Mouse (Mus musculus): ENCODE data around the gene Plekha6. TPM values are rescaled to one million over a fixed set of nuclear protein-coding genes. Genes with fewer than 3 reads are reported as not detected.

The Plekha6 gene
- polyA plus RNA-seq, 1 experiment from 2014 or later, result 19.8 TPM

DNA sequence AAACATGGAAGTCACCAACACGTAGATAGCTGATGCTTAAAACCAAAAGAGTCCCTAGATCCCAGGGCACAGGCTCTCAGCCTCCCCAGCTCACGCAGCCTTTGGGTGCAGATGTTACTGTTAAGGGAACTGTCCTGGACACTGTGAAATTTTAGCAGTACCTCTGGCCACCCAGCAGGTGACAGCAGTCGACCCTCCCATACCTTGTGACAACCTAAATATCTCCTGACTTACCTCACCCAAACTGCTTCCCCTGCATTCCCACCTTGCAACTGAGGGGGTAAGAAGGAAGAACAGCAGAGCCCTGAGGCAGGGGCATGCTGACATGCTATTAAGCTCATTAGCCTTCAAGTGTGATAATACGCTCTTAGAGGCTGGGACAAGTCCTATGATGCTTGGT is 147.2 kb downstream of the Plekha6 start:
- Histone ChIP-seq H3K27me3 (ENCODE audit: control insufficient read depth, insufficient read depth, low read length) (no peaks in the 10 kb centered on the region), H3K9ac (replicated peaks; ENCODE audit: low read depth, low read length) (no peak overlapping the region), H3K9me3 (ENCODE audit: control insufficient read depth, low read depth, low read length) (no peaks in the 10 kb centered on the region), H3K4me2 (replicated peaks; ENCODE audit: low read depth, low read length) (no peak overlapping the region), H3K4me1 (ENCODE audit: control insufficient read depth, insufficient read depth, low read length) (no peaks in the 10 kb centered on the region), H3K36me3 (ENCODE audit: control insufficient read depth, insufficient read depth, low read length) (no peaks in the 10 kb centered on the region), H3K27ac (ENCODE audit: low read length) (no peak overlapping the region), H3K4me3 (ENCODE audit: low read depth, low read length) (no peak overlapping the region)
- 70% methylated on average over 4 of the region's 4 CpGs for WGBS
- no peak for ATAC-seq (ENCODE audit: insufficient number of reproducible peaks, insufficient read depth, low FRiP score, low read depth)

DNA sequence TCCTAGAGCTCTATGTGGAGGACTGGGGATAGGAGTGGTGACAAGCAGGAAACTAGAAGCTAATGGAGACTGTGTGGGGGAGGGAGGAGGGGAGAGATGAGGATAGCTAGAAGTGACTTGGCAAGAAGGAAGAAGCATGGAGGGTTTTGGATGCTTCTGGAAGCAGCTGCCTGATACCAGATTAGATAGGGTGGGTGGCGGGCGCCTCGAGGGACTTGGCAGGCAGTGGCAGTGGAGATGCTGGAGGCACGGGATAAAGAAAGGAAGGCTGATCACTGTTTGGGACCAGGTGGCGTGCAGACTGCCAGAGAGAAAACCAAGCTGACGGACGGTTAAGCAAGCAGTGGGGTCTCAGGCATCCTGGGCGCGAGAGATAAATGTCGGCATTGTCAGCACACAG is 147.9 kb downstream of the Plekha6 start:
- Histone ChIP-seq H3K27ac (ENCODE audit: low read length) (no peak overlapping the region), H3K9ac (replicated peaks; ENCODE audit: low read depth, low read length) (no peak overlapping the region), H3K27me3 (ENCODE audit: control insufficient read depth, insufficient read depth, low read length) (no peaks in the 10 kb centered on the region), H3K36me3 (ENCODE audit: control insufficient read depth, insufficient read depth, low read length) (no peaks in the 10 kb centered on the region), H3K4me2 (replicated peaks; ENCODE audit: low read depth, low read length) (no peak overlapping the region), H3K9me3 (ENCODE audit: control insufficient read depth, low read depth, low read length) (no peaks in the 10 kb centered on the region), H3K4me1 (ENCODE audit: control insufficient read depth, insufficient read depth, low read length) (no peaks in the 10 kb centered on the region), H3K4me3 (ENCODE audit: low read depth, low read length) (no peak overlapping the region)
- ATAC-seq (ENCODE audit: insufficient number of reproducible peaks, insufficient read depth, low FRiP score, low read depth), result no peak
- WGBS, result 26% methylated on average over 10 of the region's 10 CpGs

DNA sequence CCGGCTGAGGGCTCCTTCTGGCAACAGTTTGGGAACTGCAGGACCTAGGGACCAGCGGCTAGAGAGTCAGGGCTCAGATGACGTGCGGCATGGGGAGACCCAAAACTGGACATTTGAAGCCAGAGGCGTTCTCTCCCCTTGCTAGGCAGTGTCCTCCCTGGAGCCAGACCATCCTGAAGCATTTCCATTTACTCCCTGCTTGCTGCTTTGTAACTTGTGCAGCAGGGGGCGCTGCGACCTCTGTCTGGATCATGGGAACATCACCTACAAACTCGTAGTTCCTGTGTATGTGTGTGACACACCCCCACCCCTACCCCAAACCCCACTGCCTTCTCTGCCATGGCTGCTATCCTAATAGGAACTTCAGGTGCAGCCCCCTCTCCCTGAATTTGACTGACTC is 150.4 kb downstream of the Plekha6 start:
- ATAC-seq (ENCODE audit: insufficient number of reproducible peaks, insufficient read depth, low FRiP score, low read depth), result no peak
- H3K4me3 ChIP-seq (ENCODE audit: low read depth, low read length), result no peak overlapping the region
- WGBS, result 28% methylated on average over 8 of the region's 8 CpGs

DNA sequence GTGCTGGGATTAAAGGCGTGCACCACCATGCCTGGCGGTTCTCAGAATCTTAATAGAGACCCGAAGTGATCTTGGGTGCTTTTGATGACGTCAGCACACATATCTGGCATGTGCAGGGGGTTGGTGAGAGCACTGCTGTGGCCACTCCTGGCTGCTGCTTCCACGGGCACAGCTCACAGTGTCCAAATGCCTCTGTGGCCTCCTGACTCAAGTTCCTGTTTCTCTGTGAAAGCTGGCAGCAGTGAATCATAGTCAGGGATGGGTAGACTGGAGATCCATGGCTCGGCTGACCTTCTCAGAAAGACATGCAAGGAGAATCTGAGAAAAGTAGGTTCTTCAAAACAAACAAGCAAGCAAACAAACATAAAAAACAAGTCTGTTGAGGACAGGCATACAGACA is 151.8 kb downstream of the Plekha6 start:
- no peaks in the 10 kb centered on the region; the same call in 1 of the 2 replicates for H3K9me3 ChIP-seq (ENCODE audit: control insufficient read depth, low read depth, low read length)
- no peak for ATAC-seq (ENCODE audit: insufficient number of reproducible peaks, insufficient read depth, low FRiP score, low read depth)
- H3K27ac ChIP-seq (ENCODE audit: low read length), result no peak overlapping the region
- H3K36me3 ChIP-seq (ENCODE audit: control insufficient read depth, insufficient read depth, low read length), result no peaks in the 10 kb centered on the region
- no peak overlapping the region for H3K4me3 ChIP-seq (ENCODE audit: low read depth, low read length)
- H3K9ac ChIP-seq (replicated peaks; ENCODE audit: low read depth, low read length), result no peak overlapping the region
- H3K4me1 ChIP-seq (ENCODE audit: control insufficient read depth, insufficient read depth, low read length), result no peaks in the 10 kb centered on the region
- no peaks in the 10 kb centered on the region for H3K27me3 ChIP-seq (ENCODE audit: control insufficient read depth, insufficient read depth, low read length)
- WGBS, result 83% methylated on average over 6 of the region's 6 CpGs
- no peak overlapping the region for H3K4me2 ChIP-seq (replicated peaks; ENCODE audit: low read depth, low read length)

More for the DNA sequence above, 150.4 kb downstream of the Plekha6 start:
- H3K9ac ChIP-seq (replicated peaks; ENCODE audit: low read depth, low read length), result no peak overlapping the region
- no peak overlapping the region for H3K4me2 ChIP-seq (replicated peaks; ENCODE audit: low read depth, low read length)
- no peaks in the 10 kb centered on the region for H3K27me3 ChIP-seq (ENCODE audit: control insufficient read depth, insufficient read depth, low read length)
- H3K9me3 ChIP-seq (ENCODE audit: control insufficient read depth, low read depth, low read length), result no peaks in the 10 kb centered on the region; the same call in 1 of the 2 replicates
- H3K36me3 ChIP-seq (ENCODE audit: control insufficient read depth, insufficient read depth, low read length), result no peaks in the 10 kb centered on the region
- H3K4me1 ChIP-seq (ENCODE audit: control insufficient read depth, insufficient read depth, low read length), result no peaks in the 10 kb centered on the region
- H3K27ac ChIP-seq (ENCODE audit: low read length), result no peak overlapping the region

DNA sequence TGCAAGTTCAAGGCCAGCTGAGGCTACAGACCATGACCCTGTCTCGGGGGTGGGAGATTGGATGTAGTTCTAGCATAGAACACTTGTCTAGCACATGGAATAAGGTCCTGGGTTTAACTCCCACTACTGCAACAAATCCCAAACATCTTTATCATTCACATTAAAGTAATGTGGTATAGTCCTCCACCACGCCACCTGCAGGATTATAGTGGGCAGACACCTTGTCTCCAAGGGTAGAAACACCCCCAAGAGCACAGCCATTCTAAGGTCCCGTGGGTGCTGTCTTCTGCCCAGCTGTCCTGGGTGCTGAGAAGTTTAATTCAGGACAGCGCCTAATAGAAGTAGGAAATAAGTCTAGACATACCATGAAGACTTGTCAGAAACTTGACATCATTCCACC is 152.6 kb downstream of the Plekha6 start:
- no peaks in the 10 kb centered on the region; the same call in 1 of the 2 replicates for H3K9me3 ChIP-seq (ENCODE audit: control insufficient read depth, low read depth, low read length)
- no peaks in the 10 kb centered on the region for H3K36me3 ChIP-seq (ENCODE audit: control insufficient read depth, insufficient read depth, low read length)
- no peak overlapping the region for H3K4me3 ChIP-seq (ENCODE audit: low read depth, low read length)
- H3K4me1 ChIP-seq (ENCODE audit: control insufficient read depth, insufficient read depth, low read length), result no peaks in the 10 kb centered on the region
- H3K4me2 ChIP-seq (replicated peaks; ENCODE audit: low read depth, low read length), result no peak overlapping the region
- no peak for ATAC-seq (ENCODE audit: insufficient number of reproducible peaks, insufficient read depth, low FRiP score, low read depth)
- 84% methylated on average over 4 of the region's 4 CpGs for WGBS
- H3K9ac ChIP-seq (replicated peaks; ENCODE audit: low read depth, low read length), result no peak overlapping the region
- H3K27ac ChIP-seq (ENCODE audit: low read length), result no peak overlapping the region
- H3K27me3 ChIP-seq (ENCODE audit: control insufficient read depth, insufficient read depth, low read length), result no peaks in the 10 kb centered on the region

DNA sequence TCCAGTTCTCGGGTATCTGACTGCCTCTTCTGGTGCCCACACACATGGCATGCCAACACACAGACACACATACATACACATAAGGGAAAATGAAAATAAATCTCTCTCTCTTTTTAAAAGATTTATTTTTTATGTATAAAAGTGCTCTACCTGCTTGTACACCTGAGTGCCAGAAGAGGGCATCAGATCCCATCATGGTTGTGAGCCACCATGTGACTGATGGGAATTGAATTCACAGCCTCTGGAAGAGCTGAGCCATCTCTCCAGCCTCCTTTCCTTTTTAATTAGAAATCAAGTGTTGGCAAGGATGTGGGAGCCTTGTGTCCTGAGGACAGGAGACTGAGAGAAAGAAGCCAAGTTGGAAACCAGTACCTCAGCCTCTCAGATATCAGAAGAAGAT is 153.1 kb downstream of the Plekha6 start:
- Histone ChIP-seq H3K4me2 (replicated peaks; ENCODE audit: low read depth, low read length) (no peak overlapping the region), H3K9ac (replicated peaks; ENCODE audit: low read depth, low read length) (no peak overlapping the region), H3K36me3 (ENCODE audit: control insufficient read depth, insufficient read depth, low read length) (no peaks in the 10 kb centered on the region), H3K9me3 (ENCODE audit: control insufficient read depth, low read depth, low read length) (no peaks in the 10 kb centered on the region; the same call in 1 of the 2 replicates), H3K4me1 (ENCODE audit: control insufficient read depth, insufficient read depth, low read length) (no peaks in the 10 kb centered on the region), H3K27ac (ENCODE audit: low read length) (no peak overlapping the region), H3K4me3 (ENCODE audit: low read depth, low read length) (no peak overlapping the region), H3K27me3 (ENCODE audit: control insufficient read depth, insufficient read depth, low read length) (no peaks in the 10 kb centered on the region)
- 89% methylated on average over 1 of the region's 1 CpGs for WGBS
- no peak for ATAC-seq (ENCODE audit: insufficient number of reproducible peaks, insufficient read depth, low FRiP score, low read depth)

DNA sequence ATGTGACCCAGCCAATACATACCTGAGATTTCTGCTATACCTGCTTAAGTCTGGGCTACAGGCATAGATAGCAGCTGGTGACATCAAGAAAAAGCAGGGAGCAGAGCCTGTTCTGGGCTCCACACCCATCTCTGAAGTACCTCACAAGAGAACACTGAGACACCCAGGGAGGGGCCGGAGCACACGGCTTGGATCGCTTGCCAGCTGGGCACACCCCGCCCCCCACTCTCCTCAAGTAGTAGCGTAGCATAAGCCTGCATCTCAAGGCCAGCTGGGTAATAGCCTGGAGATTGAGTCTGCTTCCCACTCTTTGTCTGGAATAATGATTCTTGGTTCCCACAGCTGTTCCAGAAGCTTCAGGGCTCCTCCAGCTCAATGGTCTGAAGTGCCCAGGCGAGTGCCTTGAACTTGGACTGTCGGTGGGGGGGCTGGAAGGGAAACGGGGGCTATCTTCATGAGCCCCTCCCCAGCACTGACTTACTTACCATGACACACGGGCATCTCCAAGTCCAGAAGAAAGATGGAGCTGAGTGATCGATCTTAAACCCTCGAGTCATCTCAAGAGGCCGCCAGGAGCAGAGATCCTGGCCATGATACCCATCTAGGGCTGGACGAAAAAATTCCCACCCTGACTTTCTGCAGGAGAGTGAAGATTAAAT is 157.4 kb downstream of the Plekha6 start, which contains the start of gene Kiss1:
Gene Kiss1 (plus strand): TSS at position 609 of the 659 bp plus-strand sequence.
- no peak for ATAC-seq (ENCODE audit: insufficient number of reproducible peaks, insufficient read depth, low FRiP score, low read depth)
- H3K27me3 ChIP-seq (ENCODE audit: control insufficient read depth, insufficient read depth, low read length), result no peaks in the 10 kb centered on the region
- no peak within 1 kb of the TSS for H3K4me2 ChIP-seq (replicated peaks; ENCODE audit: low read depth, low read length)
- H3K36me3 ChIP-seq (ENCODE audit: control insufficient read depth, insufficient read depth, low read length), result no peaks in the 10 kb centered on the region
- H3K27ac ChIP-seq (ENCODE audit: low read length), result no peak within 1 kb of the TSS
- no peak within 1 kb of the TSS for H3K9ac ChIP-seq (replicated peaks; ENCODE audit: low read depth, low read length)
- no peak within 1 kb of the TSS for H3K4me3 ChIP-seq (ENCODE audit: low read depth, low read length)
- H3K9me3 ChIP-seq (ENCODE audit: control insufficient read depth, low read depth, low read length), result no peaks in the 10 kb centered on the region; the same call in 1 of the 2 replicates
- WGBS, result 74% methylated on average over 13 of the region's 13 CpGs
- H3K4me1 ChIP-seq (ENCODE audit: control insufficient read depth, insufficient read depth, low read length), result no peaks in the 10 kb centered on the region

DNA sequence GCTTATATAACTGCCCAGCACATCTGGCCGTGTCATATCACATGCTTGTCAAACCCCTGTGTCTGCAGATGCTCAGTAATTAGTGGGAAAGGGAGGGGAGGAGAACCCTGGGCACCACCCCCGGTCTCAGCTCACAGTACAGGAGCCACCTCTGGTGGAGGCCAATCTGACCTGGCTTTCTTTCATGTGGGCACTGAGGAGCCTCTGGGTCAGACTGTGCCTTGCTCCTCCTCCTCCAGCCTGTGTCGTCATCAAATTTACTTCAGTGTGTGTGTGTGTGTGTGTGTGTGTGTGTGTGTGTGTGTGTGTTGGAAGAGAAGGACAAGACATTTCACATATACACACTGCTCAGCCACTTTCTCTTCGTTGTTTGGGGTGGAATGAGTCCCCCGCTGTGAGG is 159.3 kb downstream of the Plekha6 start:
- Histone ChIP-seq H3K4me1 (ENCODE audit: control insufficient read depth, insufficient read depth, low read length) (no peaks in the 10 kb centered on the region), H3K27ac (ENCODE audit: low read length) (no peak overlapping the region), H3K9me3 (ENCODE audit: control insufficient read depth, low read depth, low read length) (no peaks in the 10 kb centered on the region), H3K36me3 (ENCODE audit: control insufficient read depth, insufficient read depth, low read length) (no peaks in the 10 kb centered on the region), H3K4me2 (replicated peaks; ENCODE audit: low read depth, low read length) (no peak overlapping the region), H3K27me3 (ENCODE audit: control insufficient read depth, insufficient read depth, low read length) (no peaks in the 10 kb centered on the region), H3K4me3 (ENCODE audit: low read depth, low read length) (no peak overlapping the region), H3K9ac (replicated peaks; ENCODE audit: low read depth, low read length) (no peak overlapping the region)
- ATAC-seq (ENCODE audit: insufficient number of reproducible peaks, insufficient read depth, low FRiP score, low read depth), result no peak
- WGBS, result 37% methylated on average over 5 of the region's 5 CpGs

DNA sequence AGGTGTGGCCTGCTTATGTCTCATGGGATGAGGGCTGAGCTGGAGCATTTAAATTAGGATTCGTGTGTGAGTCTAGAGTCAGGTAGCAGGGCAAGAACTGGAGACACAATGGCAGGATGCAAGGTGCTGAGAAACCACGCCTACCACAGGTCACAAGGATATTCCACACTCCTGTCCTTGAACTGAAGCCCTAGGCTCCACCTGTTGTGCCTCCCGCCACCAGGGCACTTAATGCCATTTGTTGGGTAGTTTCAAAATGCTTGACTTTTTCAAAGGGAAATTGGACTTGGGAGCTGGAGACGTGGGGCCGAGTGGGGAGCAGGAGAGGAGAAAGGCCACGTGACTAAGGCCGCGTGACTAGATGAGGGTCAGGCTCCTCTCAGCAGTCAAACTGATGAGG is 161.9 kb downstream of the Plekha6 start:
- 85% methylated on average over 8 of the region's 8 CpGs for WGBS
- Histone ChIP-seq H3K36me3 (ENCODE audit: control insufficient read depth, insufficient read depth, low read length) (no peaks in the 10 kb centered on the region), H3K27ac (ENCODE audit: low read length) (no peak overlapping the region), H3K4me2 (replicated peaks; ENCODE audit: low read depth, low read length) (no peak overlapping the region), H3K4me3 (ENCODE audit: low read depth, low read length) (no peak overlapping the region), H3K9ac (replicated peaks; ENCODE audit: low read depth, low read length) (no peak overlapping the region), H3K4me1 (ENCODE audit: control insufficient read depth, insufficient read depth, low read length) (peaks cover 13% of the 10 kb centered on the region), H3K9me3 (ENCODE audit: control insufficient read depth, low read depth, low read length) (no peaks in the 10 kb centered on the region), H3K27me3 (ENCODE audit: control insufficient read depth, insufficient read depth, low read length) (peaks cover 6% of the 10 kb centered on the region; the same call in 1 of the 2 replicates)
- no peak for ATAC-seq (ENCODE audit: insufficient number of reproducible peaks, insufficient read depth, low FRiP score, low read depth)
